Mouse (Mus musculus) spleen, postnatal 14 days (tissue): ENCODE results near the gene Lipt1.

Source experiments
- DNase-seq, 2 experiments: peaks; one replicate each; pipeline ENCODE4 v3.0.0; 2021 to 2022; ENCODE audit warnings: low spot score in 2 of 2

The Lipt1 gene

DNA sequence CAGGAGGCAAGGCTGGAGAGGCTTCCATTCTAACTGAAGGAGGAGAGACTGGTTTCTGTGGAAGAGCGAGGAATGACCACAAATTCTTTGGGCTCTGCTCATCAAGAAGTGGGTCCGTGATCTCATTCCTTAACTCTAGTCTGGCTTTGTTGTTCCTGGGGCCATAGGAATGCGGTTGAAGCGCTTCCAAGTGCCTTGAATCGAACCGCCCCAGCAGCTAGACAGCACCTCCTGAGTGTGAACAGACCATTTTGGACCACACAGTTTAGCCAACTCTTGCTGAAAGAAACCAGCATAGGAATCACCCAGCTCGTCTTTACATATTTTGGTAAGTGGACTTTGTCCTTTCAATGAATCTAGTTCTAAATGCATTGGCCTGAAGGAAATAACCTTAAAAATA lies at the start of gene Lipt1:
Gene Lipt1 (plus strand): TSS at position 35 of the 400 bp plus-strand sequence.
- DNase-seq, result no peak

DNA sequence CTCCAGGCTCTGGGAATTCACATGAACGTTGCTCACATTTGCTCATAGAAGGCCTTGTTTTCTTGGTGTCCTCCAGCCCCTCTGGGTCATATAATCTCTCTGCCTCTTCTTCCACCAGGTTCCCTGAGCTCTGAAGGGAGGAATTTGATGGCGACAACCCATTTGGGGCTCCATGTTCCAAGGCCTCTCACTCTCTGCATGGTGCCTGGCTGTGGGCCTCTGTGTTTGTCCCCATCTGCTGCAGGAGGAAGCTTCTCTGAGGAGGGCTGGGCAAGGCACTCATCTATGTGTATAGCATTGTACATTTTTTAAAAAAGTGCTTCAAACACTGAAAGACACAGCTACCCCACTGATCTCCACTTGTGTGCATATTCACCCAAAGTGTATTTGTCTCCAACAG lies 39.9 kb upstream of the Lipt1 start:
- DNase-seq, result no peak

DNA sequence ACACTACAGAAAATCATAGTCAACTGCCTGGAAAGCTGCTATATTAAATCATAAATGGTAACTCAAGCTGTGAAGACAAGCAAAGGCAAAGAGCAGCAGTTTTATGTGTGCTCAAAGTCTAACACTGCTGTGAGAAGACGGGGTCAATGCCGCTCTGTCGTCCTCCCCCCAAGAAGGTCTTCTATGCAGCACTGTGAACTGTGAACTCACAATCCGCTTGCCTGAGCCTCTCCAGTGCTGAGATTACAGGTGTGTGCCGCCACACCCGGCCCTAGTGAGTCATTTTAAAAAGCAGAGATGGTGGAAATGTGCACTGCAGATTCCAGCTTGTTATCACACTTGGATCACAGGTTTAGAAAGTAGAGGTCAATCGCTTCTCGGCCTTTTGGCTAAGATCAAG lies 24.7 kb upstream of the Lipt1 start:
- DNase-seq, result no peak

DNA sequence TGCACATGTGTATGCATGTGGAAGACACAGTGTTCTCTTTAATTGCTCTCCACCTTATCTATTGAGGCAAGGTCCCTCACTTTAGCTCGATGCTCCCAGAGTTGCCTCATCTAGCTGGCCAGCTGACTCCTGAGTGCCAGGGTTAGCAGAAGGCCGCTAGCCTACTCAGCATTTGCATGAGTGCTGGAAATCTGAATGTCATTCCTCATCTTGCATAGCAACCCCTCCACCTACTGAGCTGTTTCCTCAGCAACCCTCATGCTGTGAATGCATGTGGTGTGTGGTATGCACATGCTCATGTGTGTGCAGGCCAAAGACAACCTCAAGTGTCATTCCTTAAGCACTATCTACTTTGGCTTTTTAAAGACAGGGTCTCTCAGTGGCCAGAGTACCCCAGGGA lies 20.8 kb upstream of the Lipt1 start:
- DNase-seq, result no peak

DNA sequence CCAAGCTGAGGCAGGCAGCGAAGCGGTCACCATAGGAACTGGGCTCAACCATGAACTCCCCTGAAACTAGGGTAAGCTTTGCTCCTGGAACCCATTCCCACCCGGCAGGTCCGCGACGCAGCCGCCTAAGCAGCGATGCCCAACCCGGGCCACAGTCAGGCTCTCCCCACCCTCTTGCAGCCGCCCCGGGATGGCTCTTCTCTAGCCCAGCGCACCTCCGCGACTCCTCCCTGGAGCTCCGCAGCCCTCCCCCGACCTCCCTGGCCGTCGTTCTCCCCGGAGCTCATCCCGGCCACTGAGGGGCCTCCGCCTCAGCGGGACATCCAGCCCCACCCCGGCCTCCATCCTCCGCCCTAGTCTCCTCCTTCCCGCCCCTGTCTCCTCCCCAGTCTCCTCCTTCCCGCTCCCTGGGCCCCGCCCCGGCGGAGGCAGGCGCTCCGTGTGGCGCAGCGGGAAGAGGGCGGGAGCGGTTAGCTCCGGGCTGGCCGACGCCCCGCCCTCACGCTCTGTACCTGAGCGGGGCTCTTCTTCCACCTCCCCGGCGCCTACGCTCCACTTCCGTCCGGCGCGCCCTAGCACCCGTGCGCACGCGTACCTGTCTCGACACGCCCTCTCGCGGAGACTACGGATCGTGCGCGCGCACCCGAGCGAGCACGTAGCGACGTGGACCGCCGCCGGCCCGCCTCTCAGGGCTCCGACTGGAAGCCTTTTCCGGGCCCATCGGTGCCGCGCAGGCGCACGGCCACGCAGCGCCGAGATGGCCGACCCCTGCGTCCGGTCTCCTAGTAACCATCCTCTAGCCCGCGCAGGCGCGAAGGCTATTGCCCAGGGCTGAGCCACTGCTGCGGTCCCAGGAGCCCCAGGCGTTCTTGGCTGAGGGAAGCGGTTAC lies 6.8 kb upstream of the Lipt1 start:
- DNase-seq, result peak; percentile 99

DNA sequence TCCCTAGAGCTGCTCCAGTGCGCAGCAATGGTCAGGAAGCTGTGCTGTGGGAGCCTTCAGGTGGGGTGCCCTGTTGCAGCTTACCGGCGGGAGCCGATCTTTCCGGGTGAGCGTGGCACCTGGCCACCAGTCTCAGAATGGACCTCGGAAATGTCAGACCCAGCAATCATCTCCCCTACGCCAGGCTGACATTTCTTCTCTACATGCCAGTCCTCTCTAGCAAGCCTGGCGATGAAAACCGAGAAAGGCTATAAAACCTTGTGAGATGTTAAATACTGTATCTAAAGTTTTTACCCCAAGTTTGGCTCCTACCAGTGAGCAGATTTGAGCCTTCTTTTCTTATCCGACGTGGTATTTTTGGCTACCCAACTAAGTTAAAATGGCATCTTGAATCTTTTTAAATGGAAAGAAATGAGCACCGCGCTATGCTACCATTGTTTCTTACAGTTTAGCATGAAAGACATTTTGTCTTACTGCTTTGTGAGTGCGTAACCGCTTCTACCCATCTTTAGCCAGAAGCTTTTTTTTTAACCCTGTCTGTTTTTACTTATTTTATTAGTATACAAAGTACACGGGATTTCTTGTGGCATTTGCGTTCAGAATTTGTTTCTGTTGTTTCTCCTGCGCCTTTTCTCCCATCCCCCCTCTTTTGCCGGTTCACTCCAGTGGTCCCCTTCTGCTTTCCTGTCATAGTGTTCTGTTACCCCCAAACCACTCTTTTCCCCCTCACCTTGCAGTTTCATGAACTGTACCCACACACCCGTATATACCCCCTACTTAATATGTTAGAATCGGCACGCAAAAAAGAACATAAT lies 5.9 kb upstream of the Lipt1 start:
- DNase-seq, result no peak

DNA sequence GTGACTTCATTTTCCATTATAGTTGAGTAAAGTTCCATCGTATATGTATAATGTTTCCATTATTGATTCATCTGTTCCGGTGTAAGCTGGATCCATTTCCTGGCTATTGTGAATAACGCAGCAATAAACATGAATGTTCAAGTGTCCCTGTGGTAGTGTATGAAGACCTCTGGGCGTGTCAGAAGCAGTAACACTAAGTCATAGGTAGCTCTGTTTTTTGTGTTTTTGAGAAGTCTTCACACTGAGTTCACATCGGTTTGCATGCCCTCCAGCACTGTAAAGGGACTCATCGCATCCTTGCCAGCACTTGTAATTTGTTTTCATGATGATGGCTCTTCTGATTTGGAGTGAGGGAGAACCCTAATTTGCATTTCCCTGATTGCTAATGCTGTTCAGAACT lies 5.3 kb upstream of the Lipt1 start, which contains the start of gene Tsga10:
Gene Tsga10 (minus strand): TSS at position 144 of the 400 bp plus-strand sequence.
- no peak for DNase-seq

DNA sequence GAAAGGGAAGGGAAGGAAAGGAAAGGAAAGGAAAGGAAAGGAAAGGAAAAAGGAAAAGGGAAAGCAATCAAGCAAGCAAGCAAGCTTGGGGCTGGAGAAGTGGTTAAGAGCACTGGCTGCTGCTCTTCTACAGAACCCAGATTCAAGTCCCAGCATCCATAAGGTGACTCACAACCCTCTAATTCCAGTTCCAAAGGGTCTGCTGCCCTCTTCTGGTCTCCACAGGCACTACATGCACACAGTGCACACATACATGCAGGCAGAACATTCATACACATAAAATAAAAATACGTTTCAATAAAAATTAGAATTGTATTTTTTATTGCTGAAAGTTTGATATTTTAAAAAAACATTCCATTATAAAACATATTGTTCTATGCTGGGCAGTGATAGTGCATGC lies 4.5 kb upstream of the Lipt1 start:
- DNase-seq, result peak; percentile 39 to 58

DNA sequence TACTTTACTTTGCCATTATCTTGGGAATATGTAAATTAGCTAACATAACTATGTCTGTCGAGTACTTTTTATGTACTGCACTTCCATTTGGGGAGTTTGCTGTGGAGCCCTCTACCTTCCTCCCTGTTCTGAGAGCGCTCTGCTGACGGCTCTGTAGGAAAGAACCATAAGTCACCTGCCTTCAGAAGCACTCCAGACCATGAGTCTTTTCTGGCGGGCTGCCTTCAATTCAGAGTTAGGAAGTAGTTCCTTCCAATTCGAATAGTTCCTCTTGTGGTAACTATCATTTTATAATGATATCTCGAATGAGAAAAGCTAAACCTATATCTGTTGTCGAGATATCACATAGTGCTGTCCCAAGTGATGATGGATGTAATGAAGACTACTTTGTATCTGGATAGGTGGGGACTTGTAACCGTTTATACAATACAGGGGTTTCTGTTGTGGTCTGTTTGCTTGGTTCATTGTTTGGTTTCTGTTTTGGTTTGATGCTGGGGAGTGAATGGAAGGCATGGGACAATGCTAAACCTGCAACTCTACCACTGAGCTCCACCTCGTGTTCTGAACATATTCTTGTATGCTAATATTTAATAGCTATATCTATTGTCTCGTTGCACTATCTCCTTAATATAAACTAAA lies 3.7 kb upstream of the Lipt1 start:
- no peak for DNase-seq

DNA sequence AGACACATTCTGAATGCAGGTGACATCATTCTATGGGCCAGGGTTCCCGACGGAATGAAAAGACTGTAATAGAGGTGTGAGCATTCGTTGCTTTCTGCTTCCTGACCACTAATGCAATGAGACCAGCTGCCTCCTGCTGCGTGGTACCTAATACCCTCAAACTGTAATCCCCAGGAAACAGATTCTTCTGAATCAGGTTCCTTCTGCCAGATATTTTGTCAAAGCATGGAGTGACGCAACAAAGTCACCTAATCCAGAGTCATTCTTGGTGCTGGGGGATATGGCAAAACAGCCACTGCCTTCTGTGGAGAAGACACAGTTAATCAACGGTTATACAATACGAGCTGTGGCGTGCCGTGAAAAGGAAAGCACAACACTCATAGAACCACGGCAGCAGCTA lies 2.9 kb upstream of the Lipt1 start:
- no peak for DNase-seq

DNA sequence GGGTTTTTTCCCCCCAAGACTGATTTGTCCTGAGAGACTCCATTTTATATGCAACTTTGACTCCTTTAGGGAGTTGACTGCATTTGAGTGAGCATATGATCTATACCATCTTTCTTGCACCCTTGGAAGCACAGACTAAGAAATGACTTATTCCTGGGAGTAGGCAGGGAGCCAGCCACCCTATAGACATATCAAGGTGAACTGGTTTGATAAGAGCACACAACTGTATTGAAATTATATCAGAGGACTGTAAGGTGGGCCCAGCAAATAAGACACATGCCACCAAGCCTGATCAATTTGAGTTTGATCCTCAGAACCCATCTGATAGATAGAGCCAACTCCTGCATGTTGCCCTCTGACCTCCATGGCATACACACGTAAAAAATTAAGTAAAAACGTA lies 2.2 kb upstream of the Lipt1 start:
- DNase-seq, result no peak

DNA sequence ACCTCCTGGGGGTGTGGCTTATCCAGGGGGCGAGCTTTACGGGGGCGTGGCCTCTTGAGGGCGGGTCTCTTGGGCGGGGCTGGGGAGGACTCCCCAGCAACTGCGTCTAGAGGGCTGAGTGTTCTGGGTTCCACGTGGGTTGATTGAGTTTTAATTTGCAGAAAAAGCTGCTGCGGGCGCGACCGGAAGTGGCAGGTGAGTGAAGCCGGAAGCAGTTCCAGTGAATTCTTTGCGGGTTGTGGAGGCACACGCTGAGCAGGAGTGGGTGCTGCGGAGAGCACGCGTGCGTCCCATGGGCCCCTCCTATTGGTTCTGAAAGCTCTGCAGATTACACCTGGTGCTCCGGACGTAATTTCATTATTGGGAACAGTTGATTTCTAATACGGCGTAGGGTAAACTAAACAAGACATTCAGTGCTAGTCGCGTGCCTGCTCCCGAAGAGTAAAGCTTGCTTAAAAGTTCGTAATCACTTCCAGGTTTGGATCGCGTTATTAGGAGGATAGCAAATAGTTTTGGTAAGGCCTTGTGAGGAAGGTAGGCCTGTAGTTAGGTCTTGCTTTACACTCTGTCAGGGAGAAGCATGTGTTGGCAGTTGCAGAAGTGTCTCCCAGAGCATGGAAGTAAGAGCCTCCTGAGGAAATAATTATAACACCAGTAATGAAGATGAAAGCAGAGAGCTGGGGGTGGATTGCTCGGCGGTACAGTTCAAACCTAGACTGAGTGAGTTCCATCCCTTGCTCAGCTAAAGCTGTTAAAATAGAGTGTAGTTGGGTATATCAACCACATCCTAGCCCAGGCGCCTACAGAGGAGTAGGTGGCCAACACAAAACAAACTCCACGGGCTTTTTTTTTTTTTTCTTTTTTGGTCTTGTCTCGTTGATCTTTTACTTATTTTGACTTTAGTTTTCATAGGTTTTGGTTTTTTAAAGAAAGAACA lies 861 bp downstream of the Lipt1 start:
- peak; percentile 67 to 70 for DNase-seq

DNA sequence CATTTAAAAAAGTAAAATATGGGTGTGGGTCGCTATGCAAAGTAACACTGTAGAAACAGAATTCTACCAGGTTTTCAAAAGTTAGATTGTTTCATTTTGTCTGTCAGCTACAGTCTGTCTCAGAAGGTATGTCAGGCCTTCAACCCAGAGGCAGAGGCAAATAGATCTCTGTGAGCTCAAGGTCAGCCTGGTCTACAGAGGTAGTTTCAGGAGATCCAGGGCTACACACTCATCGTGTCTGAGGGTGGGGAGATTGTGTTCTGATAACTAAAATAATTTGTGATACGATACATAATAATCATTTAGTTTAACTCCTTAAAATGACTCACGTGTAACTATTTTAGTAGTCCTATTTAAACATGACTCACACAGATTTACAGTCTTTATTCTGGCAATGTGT lies 1.6 kb downstream of the Lipt1 start:
- no peak for DNase-seq

DNA sequence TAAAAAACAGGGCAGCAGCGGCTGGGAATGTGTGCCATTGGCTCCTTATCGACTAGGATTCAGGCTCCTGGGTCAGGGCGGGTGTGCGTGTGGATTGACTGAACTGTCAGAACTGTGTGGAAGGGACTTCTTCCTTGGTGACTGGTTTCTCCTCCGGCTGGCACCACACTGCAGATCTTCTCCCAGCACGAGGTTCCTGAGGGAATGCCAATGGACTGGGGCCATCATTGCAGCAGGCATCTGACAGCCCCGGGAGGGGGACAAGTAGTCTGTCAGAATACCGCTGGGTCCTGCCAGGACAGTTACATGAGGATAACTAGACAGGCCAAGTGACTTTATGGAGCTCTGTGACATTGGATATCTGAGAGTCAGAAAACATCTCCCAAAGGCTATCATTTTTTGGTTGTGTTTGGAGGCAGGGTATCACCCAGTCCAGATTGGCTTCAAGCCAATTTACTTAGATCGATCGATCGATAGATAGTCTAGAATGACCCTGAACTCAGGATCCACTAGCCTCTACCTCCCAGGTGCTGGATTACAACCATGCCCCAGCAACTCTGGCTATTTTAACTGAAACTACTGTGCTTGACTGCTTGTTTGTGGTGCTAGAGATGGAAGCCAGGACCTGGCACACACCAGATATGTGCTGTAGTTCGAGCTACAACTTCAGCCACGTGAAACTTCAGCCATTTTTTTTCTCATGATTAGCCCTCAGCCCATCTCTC lies 6.4 kb downstream of the Lipt1 start:
- DNase-seq, result no peak

DNA sequence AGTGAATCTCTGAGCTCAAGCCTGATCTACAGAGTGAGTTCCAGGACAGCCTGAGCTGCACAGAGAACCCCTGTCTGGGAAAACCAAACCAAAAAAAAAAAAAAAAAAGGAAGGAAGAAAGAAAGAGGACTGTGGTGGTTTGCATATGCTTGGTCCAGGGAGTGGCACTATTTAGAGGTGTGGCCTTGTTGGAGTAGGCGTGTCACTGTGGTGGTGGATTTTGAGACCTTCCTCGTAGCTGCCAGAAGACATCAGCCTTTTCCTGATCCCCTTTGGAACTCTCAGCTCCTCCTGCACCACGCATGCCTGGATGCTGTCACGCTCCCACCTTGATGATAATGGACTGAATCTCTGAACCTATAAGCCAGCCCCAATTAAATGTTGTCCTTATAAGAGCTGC lies 11.9 kb downstream of the Lipt1 start:
- DNase-seq, result no peak

DNA sequence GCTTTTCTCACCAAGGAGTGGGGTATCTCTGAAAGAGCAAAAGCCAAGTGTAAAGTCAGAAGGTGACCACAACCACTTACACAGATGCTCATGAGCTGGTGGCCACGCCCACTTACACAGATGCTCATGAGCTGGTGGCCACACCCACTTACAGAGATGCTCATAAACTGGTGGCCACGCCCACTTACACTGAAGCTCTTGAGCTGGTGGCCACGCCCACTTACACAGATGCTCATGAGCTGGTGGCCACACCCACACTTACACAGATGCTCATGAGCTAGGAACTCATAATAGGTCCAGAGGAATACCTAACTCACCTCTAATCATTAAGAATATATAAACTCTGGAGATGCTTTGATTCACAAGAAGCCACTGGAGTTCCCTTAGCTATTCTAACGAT lies 12.9 kb downstream of the Lipt1 start:
- peak in 1 of 2 experiments; percentile 30 for DNase-seq

DNA sequence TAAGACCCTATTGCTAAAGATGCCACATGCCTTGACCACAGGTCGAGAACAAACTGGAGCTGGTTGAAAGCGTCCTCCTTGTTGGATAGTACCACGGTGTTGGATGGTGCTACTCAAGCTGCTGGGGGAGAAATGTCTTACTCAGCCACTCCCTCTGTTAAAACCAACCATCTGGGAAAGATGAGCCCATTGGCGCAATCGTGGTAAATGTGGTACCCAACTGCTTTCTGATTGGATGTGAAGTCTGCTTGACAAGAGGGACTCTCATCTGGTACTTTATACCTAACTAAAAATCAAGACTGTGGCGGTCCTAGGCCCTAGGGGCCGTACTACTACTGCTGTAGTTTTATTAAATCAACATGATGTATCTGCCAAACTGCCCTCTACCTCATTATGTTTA lies 17.7 kb downstream of the Lipt1 start:
- DNase-seq, result no peak

DNA sequence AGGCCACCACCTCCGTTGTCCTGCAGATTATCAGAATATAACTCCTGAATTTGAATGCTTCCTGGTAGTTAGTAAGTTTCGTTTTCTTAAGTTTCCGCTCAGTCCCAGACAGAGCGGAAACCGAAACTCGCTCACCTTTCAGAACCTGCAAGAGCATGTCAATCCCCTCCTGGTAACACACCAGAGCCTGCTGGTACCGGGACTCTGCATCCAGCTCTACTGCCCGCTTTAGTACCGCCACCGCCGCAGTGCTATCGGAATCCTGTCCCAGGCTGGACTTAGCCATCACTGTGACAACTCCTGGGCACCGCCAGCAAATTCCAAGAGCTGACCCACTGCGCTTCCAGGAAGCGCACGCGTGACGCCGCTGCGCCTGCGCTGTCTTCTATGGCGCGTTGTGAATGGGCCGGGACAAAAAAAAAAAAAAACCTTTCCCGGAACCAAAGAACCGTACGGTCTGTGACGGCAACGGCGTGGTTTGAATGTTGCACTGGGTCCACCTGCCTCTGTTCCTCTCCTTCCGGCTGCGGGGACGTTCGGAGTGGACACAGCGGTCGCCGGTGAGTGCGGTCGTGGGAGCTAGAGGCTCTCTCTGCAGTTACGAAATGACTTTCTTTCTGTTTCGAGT lies 18.6 kb downstream of the Lipt1 start, which contains the start of the genes Mitd1 and Mrpl30:
Gene Mitd1 (minus strand): TSS at position 387 of the 628 bp plus-strand sequence.
Gene Mrpl30 (plus strand): TSS at position 453 of the 628 bp plus-strand sequence.
- peak; percentile 78 to 80 for DNase-seq

DNA sequence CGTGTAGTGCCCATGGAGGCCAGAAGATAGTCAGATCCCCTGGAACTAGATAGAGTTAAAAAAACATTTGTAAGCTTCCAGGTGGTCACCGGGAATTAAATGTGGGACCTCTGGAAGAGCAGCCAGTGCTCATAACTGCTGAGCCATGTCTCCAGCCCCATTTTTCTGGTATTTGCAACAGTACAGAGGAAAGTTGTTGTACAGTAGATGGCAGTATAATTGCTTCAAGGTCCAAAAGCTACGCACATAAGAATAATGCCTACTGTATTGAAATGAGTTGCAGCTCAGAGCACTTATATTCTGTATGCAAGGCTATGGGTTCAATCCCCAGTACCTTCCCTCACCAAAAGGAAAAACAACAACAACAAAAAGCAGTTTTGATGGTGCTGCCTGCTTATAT lies 19.9 kb downstream of the Lipt1 start:
- DNase-seq, result no peak

DNA sequence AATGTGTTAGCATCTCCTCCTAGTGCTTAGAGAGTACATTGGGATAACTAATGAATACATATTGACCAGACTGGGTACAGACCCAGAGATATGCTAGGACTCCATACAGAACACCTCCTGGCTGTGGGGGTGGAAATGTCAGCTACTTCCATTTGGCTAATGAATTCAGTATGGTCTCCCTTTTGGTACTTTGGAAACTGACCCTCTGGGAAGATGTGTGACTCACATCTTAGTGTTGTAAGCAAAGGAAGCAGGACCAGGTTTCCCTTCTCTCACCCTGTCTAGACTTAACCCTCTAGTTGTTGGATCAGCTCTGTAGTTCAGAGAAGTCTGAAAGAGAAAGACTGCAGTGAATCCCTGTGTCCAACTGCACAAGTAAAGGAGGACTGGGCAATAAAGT lies 23.1 kb downstream of the Lipt1 start:
- DNase-seq, result no peak
